Mouse (Mus musculus): Measurements from ENCODE around the gene Tmem239.

Gene Tmem239

GRCm38 (mm10) chr2:130401891-130402290 is 4.4 kb upstream of the Tmem239 start:
- in situ Hi-C loops (cut with MboI; ENCODE audit: low pct_unique_long_range_greater_than_20kb in 1 of 2, low sequenced_read_pairs in 2 of 2, unreplicated experiment in 1 of 2), result no loop called here

GRCm38 (mm10) chr2:130404939-130405338 is 1.3 kb upstream of the Tmem239 start, which contains the start of the genes Gm28372 and 1700020A23Rik:
Gene Gm28372 (plus strand): TSS chr2:130405239.
Gene 1700020A23Rik (plus strand): TSS chr2:130405259.
- in situ Hi-C loops (cut with MboI; ENCODE audit: low pct_unique_long_range_greater_than_20kb in 1 of 2, low sequenced_read_pairs in 2 of 2, unreplicated experiment in 1 of 2), result no loop called here

GRCm38 (mm10) chr2:130408194-130408593 is 1.9 kb downstream of the Tmem239 start:
- in situ Hi-C loops (cut with MboI; ENCODE audit: low pct_unique_long_range_greater_than_20kb in 1 of 2, low sequenced_read_pairs in 2 of 2, unreplicated experiment in 1 of 2), result no loop called here

DNA sequence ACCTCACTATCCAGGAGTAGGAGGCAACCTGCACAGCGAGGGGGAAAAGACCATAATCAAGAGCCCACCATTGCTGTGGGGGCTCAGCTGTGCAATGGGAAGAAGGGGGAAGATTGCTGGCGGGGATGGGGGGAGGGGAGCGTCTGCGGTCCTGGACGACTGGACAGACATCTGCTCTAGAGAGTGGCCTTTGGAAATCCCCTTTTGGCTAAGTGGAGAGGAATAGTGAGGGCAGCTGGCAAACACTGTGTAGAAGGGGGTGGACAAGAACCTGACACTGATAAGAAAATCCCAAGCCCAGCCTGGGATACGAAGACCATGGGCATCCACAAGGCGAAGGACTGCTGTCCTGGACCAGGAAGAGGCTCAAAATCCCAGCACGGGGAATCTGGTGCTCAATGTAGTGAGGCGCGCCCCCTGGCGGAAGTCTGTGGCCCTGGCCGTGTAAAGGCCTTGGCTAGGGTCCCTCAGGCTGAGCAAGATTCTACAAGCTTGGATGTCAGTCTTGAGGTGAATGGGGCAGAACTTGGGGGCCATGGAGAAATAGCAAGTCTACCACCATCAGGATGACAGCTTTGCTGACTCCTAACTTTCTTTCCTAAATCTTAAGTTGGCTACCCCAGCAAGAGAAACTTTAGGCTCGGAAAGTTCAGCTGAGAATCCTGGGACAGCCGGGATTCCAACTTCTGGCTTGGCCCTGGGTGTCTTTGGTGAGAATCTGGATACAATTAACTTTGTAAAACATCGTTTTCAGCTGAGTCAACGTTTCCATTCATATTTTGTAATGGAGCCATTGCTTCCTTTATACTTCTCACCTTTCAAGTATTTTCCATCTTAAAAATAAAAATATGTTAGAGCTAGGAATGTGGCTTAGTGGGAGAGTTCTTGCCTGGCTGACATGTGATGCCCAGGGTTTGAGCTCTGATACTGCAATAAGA is 5.5 kb downstream of the Tmem239 start:
- in situ Hi-C loops (cut with MboI; ENCODE audit: low pct_unique_long_range_greater_than_20kb in 1 of 2, low sequenced_read_pairs in 2 of 2, unreplicated experiment in 1 of 2), result no loop called here

- in situ Hi-C loops (cut with MboI; ENCODE audit: low pct_unique_long_range_greater_than_20kb in 1 of 2, low sequenced_read_pairs in 2 of 2, unreplicated experiment in 1 of 2), result no loop called here
Observed at GRCm38 (mm10) chr2:130412775-130413174, 6.5 kb downstream of the Tmem239 start.

DNA sequence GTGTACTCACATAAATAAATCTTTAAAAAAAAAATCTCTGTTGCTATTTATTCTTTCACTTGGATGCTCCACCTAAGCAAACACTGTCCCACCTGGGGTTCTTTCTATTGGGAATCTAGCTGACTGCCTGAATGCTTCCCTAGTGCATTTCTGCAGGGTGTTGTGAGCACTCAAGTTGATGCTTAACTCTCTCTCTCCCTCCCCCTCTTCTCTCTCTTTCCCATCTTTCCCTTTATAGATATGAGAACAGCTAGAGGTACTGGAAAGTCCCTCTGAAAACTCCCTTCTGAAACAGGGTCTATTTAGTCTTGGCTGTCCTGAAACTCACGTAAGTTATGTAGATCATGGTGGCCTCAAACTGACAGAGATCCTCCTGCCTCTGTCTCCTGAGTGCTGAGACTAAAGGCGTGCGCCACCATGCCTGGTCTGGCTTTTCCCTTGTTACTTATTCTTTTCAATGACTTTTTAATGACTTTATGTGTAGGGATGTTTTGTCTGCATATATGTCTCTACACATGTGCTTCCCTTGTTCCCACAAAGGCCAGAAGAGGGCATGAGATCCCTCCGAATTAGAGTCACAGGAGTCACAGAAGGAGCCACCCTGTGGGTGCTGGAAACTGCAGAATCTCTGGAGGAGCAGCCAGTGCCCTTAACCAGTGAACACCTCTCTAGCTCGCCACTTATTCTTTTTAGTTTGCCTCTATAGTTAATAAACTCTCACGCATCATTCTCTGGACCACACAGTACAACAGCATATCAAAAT is 8.0 kb downstream of the Tmem239 start:
- in situ Hi-C loops (cut with MboI; ENCODE audit: low pct_unique_long_range_greater_than_20kb in 1 of 2, low sequenced_read_pairs in 2 of 2, unreplicated experiment in 1 of 2), result no loop called here

DNA sequence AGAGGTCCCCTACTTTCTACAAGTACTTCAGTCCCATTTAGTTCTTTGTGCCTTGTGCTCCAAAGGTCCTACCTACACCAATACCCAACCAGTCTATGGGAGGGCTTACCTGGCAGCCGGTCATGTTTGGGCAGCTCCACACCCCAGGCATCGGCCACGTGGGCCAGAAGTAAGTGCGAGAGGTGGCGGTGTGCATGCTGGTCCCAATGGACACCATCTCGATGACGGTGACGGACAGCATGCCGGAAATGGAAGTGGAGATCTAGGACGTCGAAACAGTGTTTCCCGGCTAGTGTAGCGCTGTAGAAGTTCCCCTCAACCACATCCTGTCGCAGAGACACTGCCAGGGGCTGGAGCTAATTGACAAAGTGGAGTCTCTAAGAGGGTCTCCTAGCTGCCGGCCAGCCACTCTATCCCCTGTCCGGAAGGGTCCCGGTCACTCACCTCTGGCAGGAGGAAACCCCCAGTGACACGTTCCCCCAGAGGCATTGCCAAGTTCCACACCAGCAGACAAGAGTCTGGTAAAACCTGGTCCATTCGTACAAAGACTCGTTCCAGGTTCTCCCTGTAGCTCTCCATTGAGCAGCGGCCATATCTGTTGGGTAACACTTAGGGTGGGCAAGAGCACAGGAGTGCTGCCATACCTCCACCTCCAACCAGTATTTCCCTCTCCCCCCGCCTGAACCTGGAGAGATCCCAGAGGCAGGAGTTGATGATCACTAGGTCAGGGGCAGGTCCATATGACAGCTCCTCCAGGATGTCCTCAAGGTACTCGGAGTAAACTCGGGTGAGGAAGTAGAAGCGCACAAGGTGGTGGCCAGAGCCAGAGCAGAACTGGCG is 15.7 kb downstream of the Tmem239 start:
- in situ Hi-C loops (cut with MboI; ENCODE audit: low pct_unique_long_range_greater_than_20kb in 1 of 2, low sequenced_read_pairs in 2 of 2, unreplicated experiment in 1 of 2), result no loop called here

- in situ Hi-C loops (cut with MboI; ENCODE audit: low pct_unique_long_range_greater_than_20kb in 1 of 2, low sequenced_read_pairs in 2 of 2, unreplicated experiment in 1 of 2), result no loop called here
Observed at GRCm38 (mm10) chr2:130423397-130424125, 17.3 kb downstream of the Tmem239 start.

GRCm38 (mm10) chr2:130424126-130424853 is 18.0 kb downstream of the Tmem239 start, which contains the start of the genes Vps16 and Pced1a:
Gene Vps16 (plus strand): TSS chr2:130424339.
Gene Pced1a (minus strand): TSS chr2:130424701.
- in situ Hi-C loops (cut with MboI; ENCODE audit: low pct_unique_long_range_greater_than_20kb in 1 of 2, low sequenced_read_pairs in 2 of 2, unreplicated experiment in 1 of 2), result no loop called here

DNA sequence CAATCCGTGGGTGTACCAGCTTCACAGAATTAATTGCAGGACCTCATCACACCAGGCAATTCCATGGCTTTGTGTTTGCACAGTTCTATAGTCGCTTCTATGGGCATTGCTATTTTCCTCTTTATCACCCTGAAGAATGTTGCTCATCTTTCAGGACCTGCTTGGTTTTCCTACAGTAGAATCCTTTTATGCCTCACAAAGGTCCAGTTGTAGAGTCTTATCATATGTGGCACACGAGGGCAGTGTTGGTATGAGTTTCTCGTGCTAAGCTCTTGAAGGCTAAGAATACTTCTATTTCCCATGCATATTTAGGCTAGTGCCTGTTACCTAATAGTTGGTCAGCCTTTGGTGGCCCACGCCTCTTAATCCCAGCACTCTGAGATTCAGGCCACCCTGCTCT is 18.8 kb downstream of the Tmem239 start:
- in situ Hi-C loops (cut with MboI; ENCODE audit: low pct_unique_long_range_greater_than_20kb in 1 of 2, low sequenced_read_pairs in 2 of 2, unreplicated experiment in 1 of 2), result no loop called here

- in situ Hi-C loops (cut with MboI; ENCODE audit: low pct_unique_long_range_greater_than_20kb in 1 of 2, low sequenced_read_pairs in 2 of 2, unreplicated experiment in 1 of 2), result no loop called here
Observed at GRCm38 (mm10) chr2:130429851-130430250, 23.6 kb downstream of the Tmem239 start.

GRCm38 (mm10) chr2:130430484-130430883 is 24.2 kb downstream of the Tmem239 start:
- in situ Hi-C loops (cut with MboI; ENCODE audit: low pct_unique_long_range_greater_than_20kb in 1 of 2, low sequenced_read_pairs in 2 of 2, unreplicated experiment in 1 of 2), result no loop called here

GRCm38 (mm10) chr2:130432157-130432556 is 25.9 kb downstream of the Tmem239 start:
- in situ Hi-C loops (cut with MboI; ENCODE audit: low pct_unique_long_range_greater_than_20kb in 1 of 2, low sequenced_read_pairs in 2 of 2, unreplicated experiment in 1 of 2), result no loop called here

- in situ Hi-C loops (cut with MboI; ENCODE audit: low pct_unique_long_range_greater_than_20kb in 1 of 2, low sequenced_read_pairs in 2 of 2, unreplicated experiment in 1 of 2), result no loop called here
Observed at GRCm38 (mm10) chr2:130433152-130433551, 26.9 kb downstream of the Tmem239 start.

- in situ Hi-C loops (cut with MboI; ENCODE audit: low pct_unique_long_range_greater_than_20kb in 1 of 2, low sequenced_read_pairs in 2 of 2, unreplicated experiment in 1 of 2), result no loop called here
Observed at GRCm38 (mm10) chr2:130436769-130437168, 30.5 kb downstream of the Tmem239 start.

DNA sequence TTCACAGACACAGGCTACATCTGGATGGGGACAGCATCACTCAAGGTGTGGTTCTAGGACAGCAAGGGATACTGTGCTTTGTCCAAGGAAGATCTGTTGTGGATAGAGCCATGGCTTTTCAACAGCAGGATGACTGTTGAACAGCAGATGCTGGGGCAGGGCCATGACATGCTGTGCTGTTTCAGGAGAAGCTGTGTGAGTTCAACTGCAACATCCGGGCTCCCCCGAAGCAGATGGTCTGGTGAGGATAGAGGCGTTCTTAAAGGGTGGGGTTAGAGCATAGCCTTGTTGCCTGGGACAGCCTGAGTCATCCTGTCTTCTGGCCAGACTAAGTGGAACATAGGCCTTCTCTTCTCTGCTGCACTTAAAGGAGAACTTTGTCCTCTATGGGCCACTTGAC is 32.6 kb downstream of the Tmem239 start:
- in situ Hi-C loops (cut with MboI; ENCODE audit: low pct_unique_long_range_greater_than_20kb in 1 of 2, low sequenced_read_pairs in 2 of 2, unreplicated experiment in 1 of 2), result no loop called here

GRCm38 (mm10) chr2:130439840-130440480 is 33.7 kb downstream of the Tmem239 start:
- in situ Hi-C loops (cut with MboI; ENCODE audit: low pct_unique_long_range_greater_than_20kb in 1 of 2, low sequenced_read_pairs in 2 of 2, unreplicated experiment in 1 of 2), result no loop called here
